Mouse (Mus musculus) limb, embryonic 14.5 days (tissue): ENCODE measurements around the gene Twf1. TPM values are rescaled to one million over a fixed set of nuclear protein-coding genes. Genes with fewer than 3 reads are reported as not detected.

Experiments used
- ATAC-seq: fragments of 200-750 bp; cut with Nextera tagmentation; 2 replicates; pipeline ENCODE4 v1.8.0; 2017; ENCODE audit warnings: low read depth, moderate number of reproducible peaks, moderate TSS enrichment; ENCODE audit not compliant: low FRiP score
- DNase-seq: peaks from one replicate; pipeline ENCODE4 v3.0.0-alpha.2; 2015; ENCODE audit warnings: low spot score
- H3K27ac ChIP-seq: fragments of 300-500 bp; sonication (generic); replicated peaks from 2 replicates; pipeline ENCODE4 v1.5.1; 2014; ENCODE audit warnings: low read depth, mild to moderate bottlenecking, low read length, moderate library complexity, mixed read lengths
- H3K27me3 ChIP-seq: fragments of 300-500 bp; sonication (generic); 2 replicates; pipeline ENCODE4 v1.6.1; 2014; ENCODE audit warnings: low read length, mixed read lengths; ENCODE audit not compliant: control insufficient read depth, insufficient read depth
- H3K36me3 ChIP-seq: fragments of 300-500 bp; sonication (generic); 2 replicates; pipeline ENCODE4 v1.6.1; 2014; ENCODE audit warnings: mild to moderate bottlenecking, low read length, moderate library complexity, mixed read lengths; ENCODE audit not compliant: control insufficient read depth, insufficient read depth
- H3K4me1 ChIP-seq: fragments of 300-500 bp; sonication (generic); 2 replicates; pipeline ENCODE4 v1.6.1; 2014; ENCODE audit warnings: antibody characterized with exemption, low read length, mixed read lengths; ENCODE audit not compliant: control insufficient read depth, insufficient read depth
- H3K4me2 ChIP-seq: fragments of 300-500 bp; sonication (generic); replicated peaks from 2 replicates; pipeline ENCODE4 v1.6.1; 2014; ENCODE audit warnings: low read depth, mild to moderate bottlenecking, low read length, moderate library complexity; ENCODE audit not compliant: severe bottlenecking
- H3K4me3 ChIP-seq: fragments of 300-500 bp; sonication (generic); replicated peaks from 2 replicates; pipeline ENCODE4 v1.5.1; 2014; ENCODE audit warnings: low read length
- H3K9ac ChIP-seq: fragments of 300-500 bp; sonication (generic); 2 replicates; pipeline ENCODE4 v1.6.1; 2014; ENCODE audit warnings: mild to moderate bottlenecking, low read depth, low read length, moderate library complexity; ENCODE audit not compliant: severe bottlenecking
- H3K9me3 ChIP-seq: fragments of 300-500 bp; sonication (generic); 2 replicates; pipeline ENCODE4 v1.6.1; 2016; ENCODE audit warnings: low read length; ENCODE audit not compliant: control insufficient read depth
- POLR2A ChIP-seq: fragments of 200-500 bp; IDR thresholded peaks from 2 replicates; pipeline ENCODE4 v1.8.0; 2012; ENCODE audit warnings: inconsistent platforms, mild to moderate bottlenecking, moderate library complexity, borderline replicate concordance; ENCODE audit not compliant: insufficient read depth, insufficient read length; ENCODE audit errors: extremely low read depth
- WGBS: fragments of 180-500 bp; shearing (Covaris S2); extraction: QIAGEN DNeasy Blood & Tissue Kit; methylation state at CpG from one replicate; pipeline ENCODE4 v1.1.7; 2014; 5-methylcytosine and 5-hydroxymethylcytosine counted together
- polyA plus RNA-seq, 2 experiments: library from polyadenylated mRNA; depleted of rRNA in 1 of 2; stranded (reverse) in 1 of 2; unstranded in 1 of 2; fragments of >200 nt; fragmentation: Nextera tagmentation in 1 of 2; extraction: Ambion mirVana in 1 of 2; gene quantifications; 2 replicates each; pipeline versions ENCODE4 v1.2.1 to v1.2.3; 2012 to 2014

Gene Twf1
- polyA plus RNA-seq (2012; rRNA removed) (37.7 and 40.2 TPM in 2 replicates), polyA plus RNA-seq (2014; fragmentation: Nextera tagmentation; extraction: Ambion mirVana) (78.1 and 79.3 TPM in 2 replicates)

GRCm38 (mm10) chr15:94589219-94590075 is at the start of gene Twf1:
TSS of gene Twf1 (minus strand) at chr15:94589889.
- Histone ChIP-seq H3K27ac (peak within 1 kb of the TSS; percentile 62), H3K9ac (peak within 1 kb of the TSS; percentile 88), H3K4me1 (peaks cover 9% of the 10 kb centered on the region; the same call in 1 of the 2 replicates), H3K36me3 (peaks cover 15% of the 10 kb centered on the region), H3K9me3 (no peaks in the 10 kb centered on the region), H3K4me2 (peak within 1 kb of the TSS; percentile 77), H3K4me3 (peak within 1 kb of the TSS; percentile 92), H3K27me3 (no peaks in the 10 kb centered on the region)
- 0 out of 2 replicates have a peak, but pooled peaks have one; percentile 37 for TF ChIP-seq POLR2A
- ATAC-seq (peak; percentile 99), DNase-seq (peak; percentile 98)
- WGBS: under 1% methylated on average over 31 of the region's 70 CpGs

DNA sequence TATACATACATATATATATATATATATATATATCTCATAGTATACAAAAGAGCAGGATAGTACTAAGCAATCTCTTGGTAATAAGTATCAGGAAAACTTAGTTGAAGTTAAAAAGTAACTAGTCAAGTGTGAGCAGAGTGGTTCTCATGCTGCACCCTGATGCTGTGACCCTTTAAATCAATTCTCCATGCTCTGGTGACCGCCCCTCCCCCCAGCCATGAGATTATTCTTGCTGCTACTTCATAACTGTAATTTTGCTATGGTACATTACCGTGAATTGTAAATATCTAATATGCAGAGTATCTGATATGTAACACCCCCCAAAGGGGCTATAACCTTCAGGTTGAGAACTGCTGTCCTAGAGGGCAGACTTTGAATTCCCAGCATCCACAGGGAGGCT is 49.4 kb upstream of the Twf1 start:
- Histone ChIP-seq H3K4me1 (no peaks in the 10 kb centered on the region), H3K9ac (no peak overlapping the region), H3K27me3 (no peaks in the 10 kb centered on the region), H3K36me3 (no peaks in the 10 kb centered on the region), H3K27ac (no peak overlapping the region), H3K4me2 (no peak overlapping the region), H3K4me3 (no peak overlapping the region), H3K9me3 (no peaks in the 10 kb centered on the region)
- 89% methylated on average over 2 of the region's 2 CpGs for WGBS
- ATAC-seq: no peak
- TF ChIP-seq POLR2A: no peak
- no peak for DNase-seq

DNA sequence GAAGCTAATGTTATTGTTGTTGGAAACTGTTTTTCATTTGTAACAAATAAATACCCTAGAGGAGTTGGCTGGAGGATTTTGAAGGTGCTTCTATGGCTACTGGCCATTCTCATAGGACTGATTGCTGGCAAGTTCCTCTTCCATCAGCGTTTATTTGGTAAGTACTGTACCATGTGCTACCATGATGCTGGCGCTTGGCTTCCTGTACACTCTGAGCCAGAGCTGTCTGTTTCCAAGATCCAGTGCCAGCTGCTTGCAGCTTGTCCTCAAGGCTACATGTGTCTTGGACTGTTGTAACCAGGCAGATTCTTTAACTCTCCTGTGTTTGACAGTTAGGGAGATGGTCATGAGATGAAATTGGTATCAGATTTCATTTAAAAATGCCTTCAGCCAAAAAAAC is 48.5 kb upstream of the Twf1 start:
- no peak for TF ChIP-seq POLR2A
- Histone ChIP-seq H3K27me3 (no peaks in the 10 kb centered on the region), H3K4me1 (no peaks in the 10 kb centered on the region), H3K36me3 (no peaks in the 10 kb centered on the region), H3K9me3 (no peaks in the 10 kb centered on the region), H3K9ac (no peak overlapping the region), H3K4me3 (no peak overlapping the region), H3K4me2 (no peak overlapping the region), H3K27ac (no peak overlapping the region)
- no peak for DNase-seq
- WGBS: 91% methylated on average over 2 of the region's 2 CpGs
- no peak for ATAC-seq

DNA sequence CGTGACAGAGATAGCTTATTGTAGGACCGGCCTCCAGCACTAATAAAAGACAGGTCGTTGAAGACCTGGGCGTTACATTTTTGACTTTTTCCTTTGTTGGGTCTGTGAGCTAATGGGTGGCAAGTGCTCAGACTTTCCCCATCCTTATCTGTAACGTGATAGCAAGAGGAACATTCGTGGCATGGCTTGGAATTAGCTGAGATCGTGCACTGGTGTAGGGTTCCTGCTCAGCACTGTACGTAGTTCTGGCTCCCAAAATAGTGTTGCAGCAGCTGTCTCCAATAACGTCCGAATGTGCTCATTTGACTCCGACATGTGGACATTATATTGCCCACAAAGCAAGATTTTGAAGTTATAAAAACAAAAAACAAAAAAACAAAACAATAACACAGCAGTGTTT is 44.8 kb upstream of the Twf1 start:
- Histone ChIP-seq H3K4me3 (no peak overlapping the region), H3K9ac (no peak overlapping the region)
- no peak for TF ChIP-seq POLR2A

GRCm38 (mm10) chr15:94630553-94630952 is 40.9 kb upstream of the Twf1 start:
- DNase-seq: no peak
- no peak overlapping the region for H3K27ac ChIP-seq
- no peak for ATAC-seq
- H3K27me3 ChIP-seq: peaks cover 6% of the 10 kb centered on the region
- no peaks in the 10 kb centered on the region for H3K4me1 ChIP-seq
- H3K4me2 ChIP-seq: no peak overlapping the region
- H3K9ac ChIP-seq: no peak overlapping the region
- 80% methylated on average over 4 of the region's 4 CpGs for WGBS
- H3K4me3 ChIP-seq: no peak overlapping the region
- no peaks in the 10 kb centered on the region for H3K36me3 ChIP-seq
- H3K9me3 ChIP-seq: no peaks in the 10 kb centered on the region
- TF ChIP-seq POLR2A: no peak

More for the DNA sequence above, 44.8 kb upstream of the Twf1 start:
- no peak overlapping the region for H3K4me2 ChIP-seq
- peaks cover 6% of the 10 kb centered on the region for H3K27me3 ChIP-seq
- DNase-seq (no peak), ATAC-seq (no peak)
- no peaks in the 10 kb centered on the region for H3K4me1 ChIP-seq
- H3K27ac ChIP-seq: no peak overlapping the region
- no peaks in the 10 kb centered on the region for H3K9me3 ChIP-seq
- WGBS: 58% methylated on average over 11 of the region's 11 CpGs
- H3K36me3 ChIP-seq: no peaks in the 10 kb centered on the region
